Mouse (Mus musculus) olfactory bulb, adult 2 months (tissue): ENCODE data around the gene Parp3.

Experiments used
- CTCF ChIP-seq: fragments of 200-500 bp; IDR thresholded peaks from 2 replicates; pipeline ENCODE4 v1.5.1; 2012; ENCODE audit warnings: low read depth, mild to moderate bottlenecking, low read length, moderate library complexity; ENCODE audit not compliant: insufficient read depth
- POLR2A ChIP-seq: fragments of 200-500 bp; IDR thresholded peaks from 2 replicates; pipeline ENCODE4 v1.6.1; 2012; ENCODE audit warnings: mild to moderate bottlenecking, low read depth, low read length, moderate library complexity; ENCODE audit not compliant: insufficient read depth

DNA sequence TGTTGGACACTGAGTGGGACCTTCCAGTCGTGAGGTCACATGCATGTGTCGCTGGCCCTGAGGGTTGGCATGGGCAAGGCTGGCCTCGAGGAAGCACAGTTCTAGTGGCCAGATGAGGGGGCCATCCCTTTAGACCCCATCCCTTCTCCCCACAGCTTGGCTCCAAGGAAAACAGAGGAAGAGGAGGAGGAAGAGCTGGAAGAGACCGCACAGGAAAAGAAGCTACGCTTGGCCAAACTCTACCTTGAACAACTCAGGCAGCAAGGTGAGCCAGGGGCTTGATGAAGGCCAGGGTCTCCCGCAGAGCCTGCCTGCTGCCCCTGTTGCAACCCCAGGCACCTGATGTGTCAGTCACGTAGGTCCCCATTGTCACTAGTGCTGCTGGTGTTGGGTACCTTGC, 3.8 kb upstream of the Parp3 start:
- TF ChIP-seq POLR2A (no peak), CTCF (no peak)
